Mouse (Mus musculus): ENCODE measurements at regions not wholly inside any gene's neighbourhood (a gene's known extent, or its start where the extent isn't known, plus 50 kb on each side); places are given as distances from the start of the nearest gene placed in this dataset.

DNA sequence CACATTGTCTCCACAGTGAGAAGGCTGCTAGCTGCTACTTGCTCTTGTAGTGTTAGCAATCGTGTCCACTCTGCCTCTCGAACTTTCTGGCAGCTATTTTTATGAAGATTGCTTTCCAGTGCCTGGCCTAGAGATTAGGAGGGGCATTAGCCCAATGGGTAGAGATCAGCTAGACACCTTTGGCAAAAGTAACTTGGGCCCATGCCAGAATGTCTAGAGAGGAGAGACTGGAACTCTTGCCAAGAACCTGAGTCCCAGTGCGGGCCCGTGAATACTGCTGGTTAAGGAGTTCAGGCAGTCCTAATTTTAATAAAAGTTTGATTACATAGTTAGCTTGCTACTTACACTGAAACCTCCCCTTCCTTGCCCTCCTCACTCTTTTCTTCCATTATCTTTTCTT is 648.8 kb downstream of the Slc4a3 start:
- H3K9ac ChIP-seq (ENCODE audit: low read depth, low read length), result no peak overlapping the region
- ATAC-seq, result no peak
- no peaks in the 10 kb centered on the region for H3K36me3 ChIP-seq (ENCODE audit: control insufficient read depth, insufficient read depth, low read length)
- H3K27me3 ChIP-seq (replicated peaks; ENCODE audit: control insufficient read depth, insufficient read depth, low read length), result no peaks in the 10 kb centered on the region
- H3K27ac ChIP-seq (ENCODE audit: low read length), result no peak overlapping the region
- no peak overlapping the region for H3K4me3 ChIP-seq (ENCODE audit: low read length)
- no peaks in the 10 kb centered on the region for H3K9me3 ChIP-seq (ENCODE audit: control insufficient read depth, low read length)
- no peaks in the 10 kb centered on the region for H3K4me1 ChIP-seq (ENCODE audit: control insufficient read depth, insufficient read depth, low read length)
- 77% methylated on average over 4 of the region's 4 CpGs for WGBS
- no peak overlapping the region for H3K4me2 ChIP-seq (ENCODE audit: low read depth, low read length)

DNA sequence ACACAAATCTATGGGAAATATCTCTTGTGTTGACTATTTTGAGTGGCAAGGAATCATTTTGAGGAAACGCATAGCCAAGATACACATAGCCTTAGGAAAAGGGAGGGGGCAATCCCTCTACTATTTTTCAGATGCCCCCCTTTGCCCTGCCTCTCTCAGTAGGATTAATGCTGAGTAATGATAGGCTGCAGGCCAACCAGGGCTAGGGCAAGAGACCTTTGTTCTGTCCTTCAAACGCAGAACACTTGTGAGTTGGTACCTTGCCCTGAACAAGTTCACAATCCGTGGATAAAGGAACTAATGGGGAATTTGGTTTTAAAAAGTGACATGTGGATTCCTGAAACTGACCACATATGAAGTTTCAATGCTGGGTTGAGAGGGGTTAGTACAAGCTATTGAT is 651.6 kb downstream of the Slc4a3 start:
- Histone ChIP-seq H3K27ac (ENCODE audit: low read length) (no peak overlapping the region), H3K4me1 (ENCODE audit: control insufficient read depth, insufficient read depth, low read length) (no peaks in the 10 kb centered on the region), H3K4me2 (ENCODE audit: low read depth, low read length) (no peak overlapping the region), H3K27me3 (replicated peaks; ENCODE audit: control insufficient read depth, insufficient read depth, low read length) (no peaks in the 10 kb centered on the region), H3K9ac (ENCODE audit: low read depth, low read length) (no peak overlapping the region), H3K4me3 (ENCODE audit: low read length) (no peak overlapping the region), H3K36me3 (ENCODE audit: control insufficient read depth, insufficient read depth, low read length) (no peaks in the 10 kb centered on the region), H3K9me3 (ENCODE audit: control insufficient read depth, low read length) (no peaks in the 10 kb centered on the region)
- 85% methylated on average over 3 of the region's 3 CpGs for WGBS
- no peak for ATAC-seq

DNA sequence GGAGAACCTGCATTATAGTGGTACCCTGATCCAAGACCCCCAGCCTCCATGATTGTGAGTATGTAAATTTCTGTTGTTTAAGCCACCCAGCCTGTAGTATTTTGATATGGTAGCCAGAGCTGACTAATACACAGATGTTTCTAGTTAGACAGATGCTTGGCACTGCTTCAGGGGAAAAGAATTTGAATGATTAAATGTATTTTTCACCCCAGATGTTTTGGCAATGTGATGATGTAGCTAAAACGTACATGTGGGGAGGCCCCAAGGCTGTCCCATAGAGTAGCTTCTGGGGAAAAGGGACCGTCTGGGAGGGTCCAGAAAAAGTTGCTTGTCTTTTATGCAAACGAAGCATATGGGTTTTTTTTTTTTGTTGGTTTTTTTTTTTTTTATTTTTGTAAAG is 654.8 kb downstream of the Slc4a3 start:
- ATAC-seq, result no peak
- no peaks in the 10 kb centered on the region for H3K27me3 ChIP-seq (replicated peaks; ENCODE audit: control insufficient read depth, insufficient read depth, low read length)
- H3K4me2 ChIP-seq (ENCODE audit: low read depth, low read length), result no peak overlapping the region
- no peaks in the 10 kb centered on the region for H3K4me1 ChIP-seq (ENCODE audit: control insufficient read depth, insufficient read depth, low read length)
- 65% methylated on average over 3 of the region's 3 CpGs for WGBS
- H3K36me3 ChIP-seq (ENCODE audit: control insufficient read depth, insufficient read depth, low read length), result no peaks in the 10 kb centered on the region
- H3K27ac ChIP-seq (ENCODE audit: low read length), result no peak overlapping the region
- no peak overlapping the region for H3K4me3 ChIP-seq (ENCODE audit: low read length)
- no peaks in the 10 kb centered on the region for H3K9me3 ChIP-seq (ENCODE audit: control insufficient read depth, low read length)
- H3K9ac ChIP-seq (ENCODE audit: low read depth, low read length), result no peak overlapping the region

DNA sequence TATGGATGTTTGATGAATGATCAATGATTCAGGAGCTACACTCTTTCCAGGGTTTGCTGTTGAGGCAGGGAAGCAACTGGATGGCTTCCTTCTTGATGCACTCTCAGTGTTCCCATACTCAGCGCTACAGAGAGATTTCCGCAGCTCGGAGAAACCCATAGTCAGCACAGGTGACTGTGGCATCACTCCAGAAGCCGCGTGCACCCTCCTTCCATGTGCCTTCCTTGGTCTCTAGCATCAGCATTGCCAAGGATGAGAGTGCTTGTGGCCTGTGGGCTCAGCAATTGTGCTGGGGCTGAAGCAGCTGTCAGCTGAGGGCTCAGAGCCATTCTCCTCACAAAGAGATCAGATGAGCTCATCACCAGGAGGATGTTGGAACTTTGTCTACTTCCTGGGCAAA is 666.4 kb downstream of the Slc4a3 start:
- no peaks in the 10 kb centered on the region for H3K36me3 ChIP-seq (ENCODE audit: control insufficient read depth, insufficient read depth, low read length)
- no peaks in the 10 kb centered on the region for H3K9me3 ChIP-seq (ENCODE audit: control insufficient read depth, low read length)
- H3K4me1 ChIP-seq (ENCODE audit: control insufficient read depth, insufficient read depth, low read length), result no peaks in the 10 kb centered on the region
- no peak overlapping the region for H3K4me3 ChIP-seq (ENCODE audit: low read length)
- 94% methylated on average over 5 of the region's 5 CpGs for WGBS
- no peaks in the 10 kb centered on the region for H3K27me3 ChIP-seq (replicated peaks; ENCODE audit: control insufficient read depth, insufficient read depth, low read length)
- H3K4me2 ChIP-seq (ENCODE audit: low read depth, low read length), result no peak overlapping the region
- no peak for ATAC-seq
- no peak overlapping the region for H3K9ac ChIP-seq (ENCODE audit: low read depth, low read length)
- H3K27ac ChIP-seq (ENCODE audit: low read length), result no peak overlapping the region

DNA sequence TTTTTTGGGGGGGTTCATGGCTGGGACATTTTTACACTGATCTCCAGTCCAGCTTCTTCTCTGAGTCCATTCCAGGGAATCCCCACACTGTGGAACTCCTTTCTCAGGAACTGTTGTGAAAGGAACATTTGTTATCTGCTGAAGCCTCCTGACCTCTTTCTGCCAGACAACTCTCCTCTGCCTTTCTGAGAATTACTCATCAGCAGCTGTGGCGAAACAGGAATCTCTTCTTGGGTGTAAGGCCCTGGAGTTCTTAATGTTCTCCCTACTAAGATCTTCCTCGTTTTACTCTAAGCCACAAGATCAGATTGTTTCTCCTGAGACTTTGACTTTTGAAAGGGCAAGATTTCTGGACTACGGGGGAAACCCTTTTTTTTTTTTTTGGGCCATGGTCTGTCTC is 698.7 kb downstream of the Slc4a3 start:
- ATAC-seq, result no peak
- 65% methylated on average over 3 of the region's 3 CpGs for WGBS

DNA sequence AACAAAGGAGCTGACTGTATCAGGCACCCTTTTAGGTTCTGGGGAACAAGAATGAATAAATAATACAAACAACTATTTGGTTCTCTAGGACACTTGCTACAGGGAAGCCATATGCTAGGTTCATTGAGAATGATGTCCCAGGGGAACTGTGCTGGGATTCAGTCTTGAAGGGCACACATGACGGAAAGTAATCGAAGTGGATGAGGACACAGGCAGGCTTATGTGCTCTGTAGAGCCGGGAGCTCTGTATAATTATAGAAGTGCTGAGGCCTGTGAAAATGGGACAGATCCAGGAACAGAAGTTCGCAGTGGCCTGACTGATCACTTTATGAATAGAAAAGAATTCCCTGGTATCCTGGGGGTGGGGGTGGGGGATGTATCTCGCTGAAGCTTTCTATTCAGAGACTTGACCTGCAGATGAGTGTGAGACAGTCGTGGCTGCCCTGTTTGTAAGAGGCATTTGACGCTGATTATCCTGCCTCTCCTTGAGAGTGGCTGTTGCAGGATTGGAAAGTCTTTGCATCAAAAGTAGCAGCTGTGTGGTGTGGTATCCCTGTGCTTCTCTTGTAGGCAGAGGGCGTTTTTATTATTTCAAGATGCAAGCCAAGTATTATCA is 700.2 kb downstream of the Slc4a3 start:
- no peak for ATAC-seq
- Histone ChIP-seq H3K36me3 (ENCODE audit: control insufficient read depth, insufficient read depth, low read length) (no peaks in the 10 kb centered on the region), H3K27me3 (replicated peaks; ENCODE audit: control insufficient read depth, insufficient read depth, low read length) (no peaks in the 10 kb centered on the region), H3K4me2 (ENCODE audit: low read depth, low read length) (no peak overlapping the region), H3K9me3 (ENCODE audit: control insufficient read depth, low read length) (no peaks in the 10 kb centered on the region), H3K9ac (ENCODE audit: low read depth, low read length) (no peak overlapping the region), H3K27ac (ENCODE audit: low read length) (no peak overlapping the region), H3K4me1 (ENCODE audit: control insufficient read depth, insufficient read depth, low read length) (no peaks in the 10 kb centered on the region), H3K4me3 (ENCODE audit: low read length) (no peak overlapping the region)
- 53% methylated on average over 8 of the region's 8 CpGs for WGBS

More for the DNA sequence above, 698.7 kb downstream of the Slc4a3 start:
- no peaks in the 10 kb centered on the region for H3K27me3 ChIP-seq (replicated peaks; ENCODE audit: control insufficient read depth, insufficient read depth, low read length)
- no peak overlapping the region for H3K4me2 ChIP-seq (ENCODE audit: low read depth, low read length)
- H3K36me3 ChIP-seq (ENCODE audit: control insufficient read depth, insufficient read depth, low read length), result no peaks in the 10 kb centered on the region
- H3K4me1 ChIP-seq (ENCODE audit: control insufficient read depth, insufficient read depth, low read length), result no peaks in the 10 kb centered on the region
- H3K9ac ChIP-seq (ENCODE audit: low read depth, low read length), result no peak overlapping the region
- no peak overlapping the region for H3K27ac ChIP-seq (ENCODE audit: low read length)
- no peak overlapping the region for H3K4me3 ChIP-seq (ENCODE audit: low read length)
- H3K9me3 ChIP-seq (ENCODE audit: control insufficient read depth, low read length), result no peaks in the 10 kb centered on the region

DNA sequence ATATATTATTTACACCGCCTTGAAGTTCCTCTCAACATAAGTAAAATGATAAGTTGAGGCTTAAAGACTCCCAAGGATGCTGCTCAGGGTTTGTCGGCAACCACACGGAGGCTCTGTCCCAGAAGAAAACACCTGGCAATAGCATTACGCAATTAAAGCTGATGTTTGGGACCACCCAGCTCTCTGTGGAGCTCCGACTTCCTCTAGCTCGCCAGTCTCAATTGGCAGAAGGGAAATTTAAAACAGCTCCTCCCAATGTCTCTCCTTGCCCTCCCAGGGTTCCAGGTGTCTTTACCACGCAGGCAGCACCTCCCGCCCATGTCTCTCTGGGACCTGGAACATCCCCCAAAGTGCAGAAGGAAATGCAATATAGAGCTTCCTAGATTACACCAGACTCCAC is 701.1 kb downstream of the Slc4a3 start:
- Histone ChIP-seq H3K36me3 (ENCODE audit: control insufficient read depth, insufficient read depth, low read length) (no peaks in the 10 kb centered on the region), H3K9me3 (ENCODE audit: control insufficient read depth, low read length) (no peaks in the 10 kb centered on the region), H3K9ac (ENCODE audit: low read depth, low read length) (no peak overlapping the region), H3K27me3 (replicated peaks; ENCODE audit: control insufficient read depth, insufficient read depth, low read length) (no peaks in the 10 kb centered on the region), H3K4me1 (ENCODE audit: control insufficient read depth, insufficient read depth, low read length) (no peaks in the 10 kb centered on the region), H3K27ac (ENCODE audit: low read length) (no peak overlapping the region), H3K4me3 (ENCODE audit: low read length) (no peak overlapping the region), H3K4me2 (ENCODE audit: low read depth, low read length) (no peak overlapping the region)
- WGBS, result 48% methylated on average over 8 of the region's 8 CpGs
- no peak for ATAC-seq

DNA sequence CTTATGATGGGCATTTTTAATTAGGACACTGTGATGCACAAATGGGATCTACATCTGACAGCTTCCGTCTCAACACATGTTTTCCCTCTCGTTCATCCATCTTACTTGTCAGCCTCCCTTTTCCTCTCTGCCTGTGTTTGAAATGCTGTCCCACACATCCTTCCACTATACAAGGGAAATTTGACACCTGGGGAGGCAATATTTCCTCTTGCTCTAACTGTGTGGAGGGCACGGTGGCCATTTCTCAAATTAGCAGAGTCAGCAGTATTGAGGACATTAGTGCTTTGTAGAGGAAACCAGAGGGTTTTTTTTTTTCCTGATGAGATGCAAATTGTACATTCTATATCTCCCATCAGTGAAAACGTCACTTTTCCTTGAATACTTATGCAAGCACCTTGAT is 712.2 kb downstream of the Slc4a3 start:
- Histone ChIP-seq H3K4me3 (ENCODE audit: low read length) (no peak overlapping the region), H3K36me3 (ENCODE audit: control insufficient read depth, insufficient read depth, low read length) (no peaks in the 10 kb centered on the region), H3K27ac (ENCODE audit: low read length) (no peak overlapping the region), H3K27me3 (replicated peaks; ENCODE audit: control insufficient read depth, insufficient read depth, low read length) (no peaks in the 10 kb centered on the region), H3K9ac (ENCODE audit: low read depth, low read length) (no peak overlapping the region), H3K9me3 (ENCODE audit: control insufficient read depth, low read length) (no peaks in the 10 kb centered on the region), H3K4me1 (ENCODE audit: control insufficient read depth, insufficient read depth, low read length) (no peaks in the 10 kb centered on the region), H3K4me2 (ENCODE audit: low read depth, low read length) (no peak overlapping the region)
- no peak for ATAC-seq
- WGBS, result 59% methylated on average over 4 of the region's 4 CpGs

DNA sequence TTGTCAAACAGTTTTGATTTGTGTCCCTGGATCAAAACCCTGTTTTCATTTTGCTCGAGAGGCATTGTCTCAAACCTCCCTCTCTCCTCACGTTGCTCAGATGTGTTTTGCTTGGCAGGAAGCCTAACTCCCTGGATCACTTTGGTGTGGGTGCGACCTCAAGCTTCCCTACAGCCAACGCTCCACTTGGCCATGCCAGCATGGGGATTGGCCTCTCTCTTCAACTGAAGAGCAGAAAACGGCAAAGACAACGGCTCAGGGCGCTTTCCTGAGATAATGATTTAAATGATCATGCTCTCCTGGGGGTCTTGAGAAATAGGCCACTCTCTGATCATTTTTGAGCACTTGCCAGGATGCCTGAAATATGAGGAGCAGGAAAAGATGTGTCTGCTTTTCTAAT is 730.1 kb downstream of the Slc4a3 start:
- ATAC-seq, result no peak
- Histone ChIP-seq H3K9me3 (ENCODE audit: control insufficient read depth, low read length) (no peaks in the 10 kb centered on the region), H3K27me3 (replicated peaks; ENCODE audit: control insufficient read depth, insufficient read depth, low read length) (no peaks in the 10 kb centered on the region), H3K9ac (ENCODE audit: low read depth, low read length) (no peak overlapping the region), H3K36me3 (ENCODE audit: control insufficient read depth, insufficient read depth, low read length) (no peaks in the 10 kb centered on the region), H3K4me1 (ENCODE audit: control insufficient read depth, insufficient read depth, low read length) (no peaks in the 10 kb centered on the region), H3K4me3 (ENCODE audit: low read length) (no peak overlapping the region), H3K4me2 (ENCODE audit: low read depth, low read length) (no peak overlapping the region), H3K27ac (ENCODE audit: low read length) (no peak overlapping the region)
- WGBS, result 39% methylated on average over 7 of the region's 7 CpGs

DNA sequence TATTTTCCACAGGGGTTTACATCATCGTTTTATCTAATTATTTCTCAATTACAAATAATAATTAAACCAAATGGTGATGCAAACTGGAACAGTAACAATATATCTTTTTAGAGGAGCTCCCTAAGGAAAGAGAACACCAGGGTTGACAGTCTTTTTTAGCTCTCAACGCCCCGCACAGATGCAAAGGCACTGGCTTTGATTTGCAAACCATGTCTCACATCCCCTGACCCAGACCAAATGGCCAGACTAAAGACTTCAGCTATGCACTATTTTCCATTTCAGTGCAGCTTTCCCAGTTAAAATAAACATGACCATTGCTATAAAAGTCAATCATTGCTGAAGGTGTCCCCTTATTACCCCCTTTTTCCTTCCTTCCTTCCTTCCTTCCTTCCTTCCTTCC is 730.6 kb downstream of the Slc4a3 start:
- H3K4me2 ChIP-seq (ENCODE audit: low read depth, low read length), result no peak overlapping the region
- no peak for ATAC-seq
- no peaks in the 10 kb centered on the region for H3K4me1 ChIP-seq (ENCODE audit: control insufficient read depth, insufficient read depth, low read length)
- H3K27ac ChIP-seq (ENCODE audit: low read length), result no peak overlapping the region
- no peak overlapping the region for H3K9ac ChIP-seq (ENCODE audit: low read depth, low read length)
- 50% methylated on average over 3 of the region's 3 CpGs for WGBS
- H3K4me3 ChIP-seq (ENCODE audit: low read length), result no peak overlapping the region
- no peaks in the 10 kb centered on the region for H3K9me3 ChIP-seq (ENCODE audit: control insufficient read depth, low read length)
- H3K36me3 ChIP-seq (ENCODE audit: control insufficient read depth, insufficient read depth, low read length), result no peaks in the 10 kb centered on the region
- no peaks in the 10 kb centered on the region for H3K27me3 ChIP-seq (replicated peaks; ENCODE audit: control insufficient read depth, insufficient read depth, low read length)

All from intestine, embryonic 16.5 days (tissue).